Mouse (Mus musculus) gastrocnemius, postnatal 4 days (tissue): ENCODE data around the gene Lsm5. TPM values are rescaled to one million over a fixed set of nuclear protein-coding genes. Genes with fewer than 3 reads are reported as not detected.

Experiments
- DNase-seq, 2 experiments: peaks; one replicate each; pipeline ENCODE4 v3.0.0; 2021 to 2022; ENCODE audit warnings: low spot score in 2 of 2, mixed read lengths in 2 of 2
- long read RNA-seq, 2 experiments: library from polyadenylated mRNA; stranded (forward); transcript quantifications; one replicate each; pipeline ENCODE4 v2.0.0; 2021
- total RNA-seq, 2 experiments: library from RNA; stranded (reverse); gene quantifications; 2 replicates each; pipeline ENCODE4 v1.2.3; 2021

Lsm5 gene
- total RNA-seq, result 10 to 100 TPM; 36.0 to 42.8 TPM
- long read RNA-seq, experiment 1, transcript Lsm5-201 (5 exons, 494 nt), result major isoform, 11 of 14 reads
- long read RNA-seq, experiment 1, partial matches to known transcripts, result 0 of 14 reads
- long read RNA-seq, experiment 1, other reads (novel, unspliced or antisense), result 3 of 14 reads
- long read RNA-seq, experiment 2, transcript Lsm5-201 (5 exons, 494 nt), result major isoform, 11 of 12 reads
- long read RNA-seq, experiment 2, partial matches to known transcripts, result 1 of 12 reads
- long read RNA-seq, experiment 2, other reads (novel, unspliced or antisense), result 0 of 12 reads

DNA sequence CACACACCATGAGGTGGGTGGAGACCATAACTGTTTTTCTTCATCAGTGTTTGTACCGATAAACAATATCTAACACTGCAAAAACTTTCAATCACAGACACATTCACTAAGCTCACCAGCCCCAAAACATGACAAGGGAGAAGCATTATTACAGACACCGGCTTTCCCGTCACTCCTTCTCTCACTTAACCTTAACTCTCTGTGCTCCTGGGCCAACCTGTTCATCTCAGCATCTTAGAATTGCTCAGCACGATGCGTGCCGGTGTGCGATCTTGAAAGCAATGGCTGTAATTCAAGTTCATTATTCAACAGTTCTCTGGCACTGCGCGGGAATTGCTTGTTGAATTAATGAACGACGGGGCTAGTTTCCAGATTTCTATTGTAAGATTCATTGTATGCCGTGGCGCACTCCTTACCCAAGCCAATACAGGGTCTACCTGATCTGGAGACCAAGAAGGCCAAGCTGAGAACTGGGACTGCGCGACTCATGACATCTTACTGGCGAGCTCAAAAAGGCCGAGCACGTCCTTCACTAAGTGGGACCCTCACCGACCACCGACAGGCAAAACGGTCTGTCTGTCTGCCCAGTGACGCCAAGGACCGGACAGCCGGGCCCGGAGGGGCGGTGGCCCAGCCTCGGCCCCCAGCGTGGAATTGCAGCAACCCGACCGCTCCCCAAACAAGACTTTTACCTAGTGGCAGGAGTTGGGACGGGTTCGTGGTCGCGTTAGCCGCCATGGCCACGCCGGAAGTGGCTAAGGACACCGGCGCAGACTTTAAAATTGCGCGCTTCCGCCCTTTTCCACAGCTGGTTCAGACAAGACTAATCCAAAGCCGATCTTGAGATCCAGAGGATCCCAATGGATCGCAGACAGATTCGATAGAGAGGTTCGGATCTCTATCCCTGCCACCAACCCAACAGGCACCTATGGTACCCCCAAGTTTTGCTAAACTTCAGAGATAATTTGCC is at the start of gene Lsm5:
Lsm5 (minus strand) TSS at position 780 of the 970 bp plus-strand sequence.
- DNase-seq, result peak; percentile 46 to 78

DNA sequence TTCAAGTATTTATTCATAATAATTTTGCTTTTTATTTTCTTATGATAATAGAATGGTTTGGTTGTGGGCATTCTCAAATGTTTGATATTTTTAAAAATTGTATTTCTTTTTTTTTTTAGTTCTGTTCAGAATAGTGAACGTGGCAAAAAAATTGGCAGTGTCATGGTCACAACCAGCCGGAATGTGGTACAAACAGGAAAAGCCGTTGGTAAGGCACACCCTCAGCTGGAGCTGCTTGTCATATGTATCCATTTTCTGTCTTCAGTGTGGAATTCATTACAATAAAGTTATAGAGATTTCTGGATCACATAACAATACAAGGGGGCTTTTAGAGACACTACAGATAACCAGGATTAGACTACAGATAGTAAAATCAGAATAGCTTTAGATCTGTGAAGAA is 49.2 kb upstream of the Lsm5 start:
- no peak for DNase-seq

- DNase-seq, result no peak
These were observed 41.5 kb upstream of the Lsm5 start for GRCm38 (mm10) chr6:56745950-56746543.

GRCm38 (mm10) chr6:56732545-56732944 is 28.0 kb upstream of the Lsm5 start:
- no peak for DNase-seq

- no peak for DNase-seq
These were observed 16.4 kb upstream of the Lsm5 start for GRCm38 (mm10) chr6:56720877-56721276.

DNA sequence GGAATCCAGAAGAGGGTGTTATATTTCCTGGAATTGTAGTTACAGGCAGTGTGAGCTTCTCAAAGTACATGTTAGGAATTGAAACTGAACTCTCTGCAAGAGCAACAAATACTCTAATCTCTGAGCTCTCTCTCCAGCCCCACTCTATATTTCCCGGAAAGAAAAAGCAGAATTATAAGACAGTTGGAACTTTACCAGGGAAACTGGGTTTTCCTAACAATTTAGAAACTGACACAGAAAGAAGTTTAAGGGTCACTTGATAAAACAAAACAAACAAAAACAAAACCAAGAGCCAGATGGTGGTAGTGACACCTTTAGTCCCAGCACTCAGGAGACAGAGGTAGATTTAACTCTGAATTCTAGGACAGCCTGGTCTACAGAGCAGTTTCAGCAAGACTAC is 14.6 kb upstream of the Lsm5 start:
- no peak for DNase-seq

DNA sequence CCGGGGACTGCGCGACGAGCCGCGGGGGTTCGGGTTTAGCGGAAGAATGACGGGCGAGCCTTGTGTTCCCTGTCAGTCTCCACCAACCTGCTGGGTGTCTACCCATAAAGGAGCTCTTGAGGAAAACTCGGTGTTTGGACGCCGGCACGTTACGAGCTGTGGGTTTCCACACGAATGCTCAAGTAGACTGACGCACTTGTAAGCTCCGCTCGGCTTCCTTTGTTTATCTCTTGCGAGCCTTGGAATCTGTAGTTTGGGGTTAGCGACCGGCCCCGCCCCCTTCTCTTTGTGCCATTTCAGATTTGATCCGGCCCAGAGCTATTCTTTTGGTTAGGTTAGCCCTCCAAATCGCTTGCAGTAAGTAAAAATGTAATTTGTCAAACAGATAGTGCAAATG is 10.8 kb upstream of the Lsm5 start:
- DNase-seq, result no peak

DNA sequence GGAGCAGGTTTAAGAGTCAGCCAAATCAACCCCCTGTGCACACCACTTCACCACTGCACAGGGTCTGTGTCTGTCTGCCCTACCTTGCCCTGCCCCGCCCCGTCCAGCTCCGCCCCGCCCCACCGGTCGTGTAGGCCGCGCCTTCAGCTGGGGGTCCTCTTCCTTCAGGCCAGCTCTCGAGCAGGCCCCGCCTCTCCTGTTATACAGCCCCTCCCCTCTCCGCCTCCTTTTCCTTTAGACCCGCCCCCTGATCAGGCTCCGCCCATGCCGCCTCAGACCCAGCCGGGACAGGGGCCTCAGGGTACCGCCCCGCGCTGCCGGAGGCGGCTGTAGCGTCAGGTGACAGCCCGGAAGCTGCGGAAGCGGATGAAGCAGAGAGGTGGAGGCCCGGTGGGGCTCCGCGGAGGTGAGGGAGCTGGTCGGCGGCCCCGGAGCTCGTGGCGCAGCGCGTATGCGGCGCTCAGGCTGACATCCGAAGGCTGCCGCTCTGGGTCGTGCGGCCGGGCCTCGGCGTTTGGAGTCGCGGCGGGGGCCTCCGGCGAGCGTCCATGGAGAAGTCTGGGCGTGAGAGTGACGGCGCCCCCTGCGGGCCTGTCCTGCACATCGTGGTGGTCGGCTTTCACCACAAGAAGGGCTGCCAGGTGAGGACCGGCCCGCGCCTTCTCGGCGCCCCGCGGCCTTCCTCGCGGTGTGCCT is 10.2 kb upstream of the Lsm5 start, which contains the start of gene Avl9:
Avl9 (plus strand) TSS at position 326 of the 696 bp plus-strand sequence.
- peak; percentile 95 to 97 for DNase-seq

GRCm38 (mm10) chr6:56714186-56714573 is 9.7 kb upstream of the Lsm5 start:
- no peak for DNase-seq

DNA sequence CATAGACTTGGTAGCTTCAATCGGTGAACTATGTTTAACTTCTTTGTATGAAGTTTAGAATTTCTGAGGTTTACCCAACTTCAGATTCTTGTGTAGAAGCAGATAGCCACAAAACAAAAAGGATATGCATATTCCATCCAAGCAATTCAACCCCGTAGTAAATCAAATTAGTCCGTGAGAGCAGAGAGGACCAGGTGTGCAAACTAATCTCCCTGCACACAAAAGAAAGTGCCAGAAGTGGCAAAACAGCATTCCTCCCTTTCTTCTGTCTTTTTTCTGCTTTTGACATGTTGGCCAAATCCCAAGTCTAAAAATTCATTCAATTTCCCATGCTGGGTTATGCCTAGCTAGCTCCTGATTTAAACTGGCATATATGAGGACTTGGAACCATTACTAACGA is 12.1 kb downstream of the Lsm5 start:
- DNase-seq, result no peak

DNA sequence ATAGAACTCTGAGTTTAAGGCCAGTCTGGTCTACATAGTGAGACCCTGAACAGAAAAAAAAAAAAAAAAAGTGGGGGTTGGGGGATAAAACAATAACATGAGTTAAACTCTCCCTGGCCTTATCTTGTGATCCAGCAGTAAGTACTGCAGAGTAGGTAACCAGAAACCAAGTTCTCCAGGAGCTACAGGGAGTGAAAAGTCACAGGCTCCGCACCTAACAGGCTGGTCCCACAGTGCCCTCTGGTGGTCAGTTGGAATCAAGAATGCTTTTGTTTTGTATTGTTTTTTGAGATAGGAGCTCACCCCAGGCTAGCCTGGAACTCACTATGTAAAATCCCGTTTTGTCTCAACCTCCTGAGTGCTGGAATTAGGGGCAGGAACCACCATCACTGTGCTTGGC is 13.3 kb downstream of the Lsm5 start:
- DNase-seq, result peak; percentile 35 to 74

- DNase-seq, result no peak
These were observed 16.3 kb downstream of the Lsm5 start for GRCm38 (mm10) chr6:56688238-56688637.

DNA sequence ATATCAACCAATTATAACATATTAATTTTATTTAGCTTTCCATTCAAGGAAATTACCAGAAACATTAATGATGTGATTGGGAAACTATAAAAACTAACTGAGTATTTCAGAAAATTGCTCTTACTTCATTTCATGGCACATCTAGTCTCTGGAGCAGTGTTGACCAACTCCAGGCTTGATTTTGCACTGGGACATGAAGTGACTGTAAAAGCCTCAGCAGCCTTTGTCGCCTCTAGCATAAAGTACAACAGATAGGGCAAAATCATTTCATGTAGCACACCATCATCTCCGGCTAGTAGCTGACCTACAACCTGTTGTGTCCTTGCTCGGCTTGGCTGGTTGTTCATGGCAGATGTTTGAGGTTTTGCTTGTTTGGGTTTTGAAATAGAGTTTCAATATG is 40.1 kb downstream of the Lsm5 start:
- DNase-seq, result no peak

GRCm38 (mm10) chr6:56655393-56655792 is 49.1 kb downstream of the Lsm5 start:
- DNase-seq, result no peak

DNA sequence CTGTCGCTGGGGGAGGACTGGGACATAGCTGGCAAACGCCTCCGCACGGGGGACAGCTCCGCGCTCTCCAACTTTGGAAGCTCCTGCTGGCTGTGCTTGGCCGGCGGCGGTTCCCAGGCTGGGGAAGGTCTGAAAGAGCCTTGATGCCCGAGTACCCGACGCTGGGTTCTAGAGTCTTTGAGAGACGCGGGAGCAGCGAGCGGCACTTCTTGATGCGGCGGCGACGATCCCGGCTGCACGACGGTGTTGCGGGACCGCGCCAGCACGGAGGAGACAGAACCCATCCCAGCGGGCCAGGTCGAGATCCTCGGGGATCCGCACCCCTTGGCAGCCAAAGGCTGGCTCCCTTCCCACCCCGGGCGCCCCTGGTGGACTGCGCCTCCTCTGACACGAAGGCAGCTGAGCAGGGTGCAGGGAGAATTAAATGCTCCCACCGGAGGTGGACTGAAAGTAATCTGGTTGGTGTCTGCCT is 52.4 kb downstream of the Lsm5 start:
- peak; percentile 17 to 18 for DNase-seq

Other genes with a start within 250 kb of the Lsm5 start
- 1 to 10 TPM; 5.5 to 5.8 TPM for gene Pde1c, start 135.6 kb downstream of the Lsm5 start, total RNA-seq
- 10 to 100 TPM in 1 of 2 experiments, 1 to 10 TPM in 1; 8.9 to 10.3 TPM for gene Avl9, start 10.2 kb upstream of the Lsm5 start, total RNA-seq
- gene Kbtbd2, start 93.1 kb upstream of the Lsm5 start, total RNA-seq, result 10 to 100 TPM; 33.3 to 33.5 TPM
- 100 to 1,000 TPM; 186 to 188 TPM for gene Fkbp9, start 127.3 kb upstream of the Lsm5 start, total RNA-seq
- gene Nt5c3, start 219.2 kb upstream of the Lsm5 start, total RNA-seq, result 10 to 100 TPM; 44.7 to 58.6 TPM
- gene Vmn1r4, start 219.3 kb upstream of the Lsm5 start, total RNA-seq, result under 1 TPM; 0.13 to 0.61 TPM